Mouse (Mus musculus) limb, embryonic 14.5 days (tissue): ENCODE results near the gene Macrod2. TPM values are rescaled to one million over a fixed set of nuclear protein-coding genes. Genes with fewer than 3 reads are reported as not detected.

Experiments
- ATAC-seq: fragments of 200-750 bp; cut with Nextera tagmentation; 2 replicates; pipeline ENCODE4 v1.8.0; 2017; ENCODE audit warnings: low read depth, moderate number of reproducible peaks, moderate TSS enrichment; ENCODE audit not compliant: low FRiP score
- DNase-seq: peaks from one replicate; pipeline ENCODE4 v3.0.0-alpha.2; 2015; ENCODE audit warnings: low spot score
- H3K27ac ChIP-seq: fragments of 300-500 bp; sonication (generic); replicated peaks from 2 replicates; pipeline ENCODE4 v1.5.1; 2014; ENCODE audit warnings: low read depth, mild to moderate bottlenecking, low read length, moderate library complexity, mixed read lengths
- H3K27me3 ChIP-seq: fragments of 300-500 bp; sonication (generic); 2 replicates; pipeline ENCODE4 v1.6.1; 2014; ENCODE audit warnings: low read length, mixed read lengths; ENCODE audit not compliant: control insufficient read depth, insufficient read depth
- H3K36me3 ChIP-seq: fragments of 300-500 bp; sonication (generic); 2 replicates; pipeline ENCODE4 v1.6.1; 2014; ENCODE audit warnings: mild to moderate bottlenecking, low read length, moderate library complexity, mixed read lengths; ENCODE audit not compliant: control insufficient read depth, insufficient read depth
- H3K4me1 ChIP-seq: fragments of 300-500 bp; sonication (generic); 2 replicates; pipeline ENCODE4 v1.6.1; 2014; ENCODE audit warnings: antibody characterized with exemption, low read length, mixed read lengths; ENCODE audit not compliant: control insufficient read depth, insufficient read depth
- H3K4me2 ChIP-seq: fragments of 300-500 bp; sonication (generic); replicated peaks from 2 replicates; pipeline ENCODE4 v1.6.1; 2014; ENCODE audit warnings: low read depth, mild to moderate bottlenecking, low read length, moderate library complexity; ENCODE audit not compliant: severe bottlenecking
- H3K4me3 ChIP-seq: fragments of 300-500 bp; sonication (generic); replicated peaks from 2 replicates; pipeline ENCODE4 v1.5.1; 2014; ENCODE audit warnings: low read length
- H3K9ac ChIP-seq: fragments of 300-500 bp; sonication (generic); 2 replicates; pipeline ENCODE4 v1.6.1; 2014; ENCODE audit warnings: mild to moderate bottlenecking, low read depth, low read length, moderate library complexity; ENCODE audit not compliant: severe bottlenecking
- H3K9me3 ChIP-seq: fragments of 300-500 bp; sonication (generic); 2 replicates; pipeline ENCODE4 v1.6.1; 2016; ENCODE audit warnings: low read length; ENCODE audit not compliant: control insufficient read depth
- POLR2A ChIP-seq: fragments of 200-500 bp; IDR thresholded peaks from 2 replicates; pipeline ENCODE4 v1.8.0; 2012; ENCODE audit warnings: inconsistent platforms, mild to moderate bottlenecking, moderate library complexity, borderline replicate concordance; ENCODE audit not compliant: insufficient read depth, insufficient read length; ENCODE audit errors: extremely low read depth
- WGBS: fragments of 180-500 bp; shearing (Covaris S2); extraction: QIAGEN DNeasy Blood & Tissue Kit; methylation state at CpG from one replicate; pipeline ENCODE4 v1.1.7; 2014; 5-methylcytosine and 5-hydroxymethylcytosine counted together
- polyA plus RNA-seq, 2 experiments: library from polyadenylated mRNA; depleted of rRNA in 1 of 2; stranded (reverse) in 1 of 2; unstranded in 1 of 2; fragments of >200 nt; fragmentation: Nextera tagmentation in 1 of 2; extraction: Ambion mirVana in 1 of 2; gene quantifications; 2 replicates each; pipeline versions ENCODE4 v1.2.1 to v1.2.3; 2012 to 2014

Macrod2 gene
- polyA plus RNA-seq, 2 experiments: 8.5 to 24.5 TPM

DNA sequence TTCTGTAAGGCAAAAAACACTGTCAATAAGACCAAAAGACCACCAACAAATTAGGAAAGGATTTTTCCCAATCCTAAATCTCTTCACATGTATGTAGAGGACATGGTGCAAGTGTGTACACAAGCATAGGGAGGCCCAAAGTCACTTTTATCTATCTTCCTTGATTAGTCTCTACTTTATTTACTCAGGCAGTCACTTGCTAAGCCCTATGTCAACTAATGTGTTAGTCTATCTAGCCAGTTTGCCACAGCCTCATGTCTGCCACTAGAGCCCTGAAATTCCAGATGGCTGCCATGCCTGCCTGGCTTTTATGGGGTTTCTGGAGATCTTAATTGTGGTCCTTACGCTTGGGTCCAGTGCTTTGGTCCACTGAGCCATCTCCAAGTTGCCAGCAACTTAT lies 1483.4 kb downstream of the Macrod2 start:
- H3K27me3 ChIP-seq: no peaks in the 10 kb centered on the region
- H3K27ac ChIP-seq: no peak overlapping the region
- H3K4me1 ChIP-seq: 0 out of 2 replicates have a peak, but pooled peaks cover 3% of the 10 kb centered on the region
- no peak for TF ChIP-seq POLR2A
- H3K36me3 ChIP-seq: no peaks in the 10 kb centered on the region
- no peaks in the 10 kb centered on the region for H3K9me3 ChIP-seq
- no peak overlapping the region for H3K4me3 ChIP-seq
- ATAC-seq (no peak), DNase-seq (no peak)
- WGBS: 75% methylated on average over 1 of the region's 1 CpGs
- H3K4me2 ChIP-seq: no peak overlapping the region
- no peak overlapping the region for H3K9ac ChIP-seq

- ATAC-seq: no peak
- TF ChIP-seq POLR2A: no peak
- Histone ChIP-seq H3K36me3 (no peaks in the 10 kb centered on the region), H3K4me2 (peak overlapping the region; percentile 17; the same call in 1 of the 2 replicates), H3K27ac (no peak overlapping the region), H3K4me1 (0 out of 2 replicates have a peak, but pooled peaks cover 3% of the 10 kb centered on the region), H3K4me3 (no peak overlapping the region), H3K27me3 (no peaks in the 10 kb centered on the region), H3K9me3 (no peaks in the 10 kb centered on the region), H3K9ac (no peak overlapping the region)
- peak; percentile 31 for DNase-seq
- WGBS: 29% methylated on average over 9 of the region's 9 CpGs
Measured at GRCm38 (mm10) chr2:141879711-141880110, 1484.6 kb downstream of the Macrod2 start.

DNA sequence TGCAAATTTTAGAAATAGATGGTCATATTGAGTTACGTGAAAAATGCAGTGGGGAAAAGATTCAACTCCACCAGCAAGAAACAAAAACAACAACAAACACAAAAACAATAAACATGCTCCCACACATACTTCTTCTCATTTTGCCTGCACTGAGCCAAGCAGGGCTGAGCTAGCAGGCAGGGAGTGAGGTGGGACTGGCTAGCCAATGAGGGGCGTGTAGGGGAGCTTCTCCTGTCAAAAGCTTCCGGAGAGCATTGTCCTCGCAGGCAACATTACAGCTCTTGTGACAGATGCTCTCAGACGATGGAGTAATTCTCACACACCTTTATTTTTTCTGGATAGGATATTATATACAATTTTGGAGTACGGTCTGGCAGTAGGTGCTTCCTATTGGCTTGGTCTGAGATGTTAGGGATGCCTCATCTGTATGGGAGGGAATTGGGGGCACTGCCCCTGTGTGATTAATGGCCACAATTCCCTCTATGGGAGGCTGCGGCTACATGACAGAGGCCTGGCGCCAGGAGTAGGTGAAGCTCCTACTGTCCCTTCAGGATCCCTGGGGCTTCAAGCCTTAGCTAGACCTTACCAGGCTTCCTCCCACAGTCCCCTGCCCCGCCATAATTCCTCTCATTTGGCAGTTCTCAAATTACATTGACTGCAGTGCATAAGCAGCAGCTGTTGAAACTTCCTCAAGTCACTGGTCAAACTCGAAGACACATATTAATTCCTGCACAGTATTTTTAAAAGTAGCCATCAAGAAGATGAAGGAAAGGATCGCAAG lies 1491.8 kb downstream of the Macrod2 start:
- H3K27me3 ChIP-seq: no peaks in the 10 kb centered on the region
- 58% methylated on average over 11 of the region's 11 CpGs for whole genome bisulfite sequencing
- TF ChIP-seq POLR2A: no peak
- no peaks in the 10 kb centered on the region for H3K9me3 ChIP-seq
- H3K4me2 ChIP-seq: no peak overlapping the region
- no peak overlapping the region for H3K4me3 ChIP-seq
- H3K36me3 ChIP-seq: no peaks in the 10 kb centered on the region
- H3K27ac ChIP-seq: no peak overlapping the region
- no peaks in the 10 kb centered on the region for H3K4me1 ChIP-seq
- no peak overlapping the region for H3K9ac ChIP-seq
- DNase-seq (peak; percentile 5), ATAC-seq (no peak)

DNA sequence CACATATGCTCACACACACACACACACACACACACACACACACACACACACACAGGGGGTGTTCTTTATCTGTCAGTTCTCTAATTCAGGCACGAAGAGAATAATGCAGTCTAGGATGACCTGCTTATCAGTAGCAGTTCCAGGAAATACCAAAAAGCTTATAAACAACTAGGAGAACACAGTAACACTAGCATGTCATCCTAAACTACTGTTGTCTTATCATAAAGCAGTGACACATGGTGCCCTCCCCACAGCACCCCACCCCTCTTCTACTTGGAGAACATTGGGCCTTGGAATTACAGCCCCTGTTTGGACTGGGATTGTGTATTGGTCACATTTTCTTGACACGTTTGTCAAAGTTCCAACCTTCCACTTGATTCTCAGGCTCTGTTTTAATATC lies 1494.4 kb downstream of the Macrod2 start:
- no peaks in the 10 kb centered on the region for H3K4me1 ChIP-seq
- H3K4me2 ChIP-seq: no peak overlapping the region
- no peaks in the 10 kb centered on the region for H3K36me3 ChIP-seq
- DNase-seq (no peak), ATAC-seq (no peak)
- H3K9ac ChIP-seq: no peak overlapping the region
- no peaks in the 10 kb centered on the region for H3K9me3 ChIP-seq
- no peaks in the 10 kb centered on the region for H3K27me3 ChIP-seq
- TF ChIP-seq POLR2A: no peak
- no peak overlapping the region for H3K4me3 ChIP-seq
- no peak overlapping the region for H3K27ac ChIP-seq
- WGBS: 78% methylated on average over 2 of the region's 2 CpGs

DNA sequence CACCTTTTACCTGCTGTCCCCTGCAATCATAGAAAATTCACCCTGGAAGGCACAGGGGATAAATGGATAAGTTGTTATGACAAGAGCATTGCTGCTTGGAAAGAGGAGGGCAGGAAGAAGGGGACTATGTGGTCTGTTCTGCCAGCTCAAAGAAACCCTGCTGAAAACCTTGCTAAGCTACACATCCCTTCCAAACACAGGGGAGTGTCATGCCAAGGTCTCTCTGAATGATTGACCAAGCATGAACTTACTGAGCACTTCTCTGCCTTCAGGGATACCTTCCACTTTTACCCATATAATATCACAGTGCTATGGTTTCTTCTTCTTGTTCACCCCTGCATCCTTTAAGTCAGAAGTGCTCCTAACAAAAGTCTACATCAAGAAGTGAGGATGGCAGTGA lies 1502.8 kb downstream of the Macrod2 start:
- Histone ChIP-seq H3K4me2 (no peak overlapping the region), H3K36me3 (no peaks in the 10 kb centered on the region), H3K27me3 (no peaks in the 10 kb centered on the region), H3K9me3 (no peaks in the 10 kb centered on the region), H3K27ac (no peak overlapping the region), H3K4me3 (no peak overlapping the region), H3K4me1 (no peaks in the 10 kb centered on the region), H3K9ac (no peak overlapping the region)
- DNase-seq: no peak
- no peak for TF ChIP-seq POLR2A
- no peak for ATAC-seq
